Mouse (Mus musculus) CH12.LX (cell line): Measurements from ENCODE around the gene Spata3.

Source experiments
- BHLHE40 ChIP-seq: IDR thresholded peaks from 2 replicates; pipeline ENCODE4 v1.6.1; 2011; ENCODE audit warnings: mild to moderate bottlenecking, low read depth, low read length, improper control_type of control experiment
- CTCF ChIP-seq, 2 experiments: IDR thresholded peaks in 1 of 2; conservative IDR thresholded peaks in 1 of 2; 2 replicates each; pipeline ENCODE4 v1.5.1; 2011 to 2012; ENCODE audit warnings: low read depth in 2 of 2, low read length in 2 of 2, improper control_type of control experiment in 1 of 2, inconsistent platforms in 1 of 2, mild to moderate bottlenecking in 1 of 2, moderate library complexity in 1 of 2
- ETS1 ChIP-seq: conservative IDR thresholded peaks from 2 replicates; pipeline ENCODE4 v1.6.1; 2012; ENCODE audit warnings: low read depth, mild to moderate bottlenecking, inconsistent platforms, low read length, improper control_type of control experiment, moderate library complexity
- GABPA ChIP-seq: IDR thresholded peaks from 2 replicates; pipeline ENCODE4 v1.6.1; 2012; ENCODE audit warnings: low read depth, low read length, improper control_type of control experiment, inconsistent platforms; ENCODE audit not compliant: insufficient replicate concordance
- HCFC1 ChIP-seq: IDR thresholded peaks from 2 replicates; pipeline ENCODE4 v1.6.1; 2012; ENCODE audit warnings: low read depth, mild to moderate bottlenecking, inconsistent platforms, low read length, improper control_type of control experiment
- MAX ChIP-seq: IDR thresholded peaks from 2 replicates; pipeline ENCODE4 v1.6.1; 2011; ENCODE audit warnings: low read length, improper control_type of control experiment
- MYC ChIP-seq: IDR thresholded peaks from 2 replicates; pipeline ENCODE4 v1.6.1; 2011; ENCODE audit warnings: low read depth, mild to moderate bottlenecking, improper control_type of control experiment, low read length
- POLR2A ChIP-seq: IDR thresholded peaks from 2 replicates; pipeline ENCODE4 v1.6.1; 2011; ENCODE audit warnings: low read depth, mild to moderate bottlenecking, improper control_type of control experiment, low read length
- POLR2AphosphoS2 ChIP-seq: IDR thresholded peaks from 2 replicates; pipeline ENCODE4 v1.6.1; 2011; ENCODE audit warnings: low read depth, low read length, improper control_type of control experiment
- USF2 ChIP-seq: conservative IDR thresholded peaks from 2 replicates; pipeline ENCODE4 v1.6.1; 2011; ENCODE audit warnings: low read depth, low read length, improper control_type of control experiment
- ZKSCAN1 ChIP-seq: IDR thresholded peaks from 2 replicates; pipeline ENCODE4 v1.6.1; 2012; ENCODE audit warnings: low read depth, inconsistent platforms, low read length, improper control_type of control experiment, borderline replicate concordance

DNA sequence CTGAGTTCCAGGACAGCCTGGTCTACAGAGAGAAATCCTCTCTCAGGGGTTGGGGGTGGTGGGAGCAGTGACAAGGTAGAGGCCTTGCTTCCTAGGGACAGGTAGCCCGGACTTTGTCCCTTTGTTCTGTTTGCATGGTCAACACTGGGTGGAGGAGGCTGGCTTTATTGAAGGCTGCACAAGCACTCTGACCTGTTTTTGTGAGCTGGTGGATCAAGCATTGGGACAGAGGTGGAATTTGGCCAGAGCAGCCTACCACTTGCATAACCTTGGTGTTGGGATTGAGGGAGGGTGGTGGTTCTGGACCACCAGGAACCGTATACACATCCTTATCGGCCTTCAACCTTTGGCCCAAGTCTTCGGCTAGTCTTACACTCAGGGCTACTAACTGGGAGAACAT is 39.7 kb downstream of the Spata3 start:
- TF ChIP-seq CTCF (conservative IDR thresholded peaks at IDR 0.05 in 1 of 2, IDR thresholded peaks at IDR 0.05 in 1 of 2; ENCODE audit: low read depth in 2 of 2, low read length in 2 of 2), result no peak
- no peak for TF ChIP-seq ETS1
- TF ChIP-seq USF2, result no peak
- TF ChIP-seq MYC, result no peak
- no peak for TF ChIP-seq POLR2AphosphoS2
- no peak for TF ChIP-seq MAX
- TF ChIP-seq ZKSCAN1, result no peak
- no peak for TF ChIP-seq GABPA
- TF ChIP-seq POLR2A, result no peak
- TF ChIP-seq HCFC1, result no peak
- TF ChIP-seq BHLHE40, result no peak
